Comparison of ENCODE assay signal across 17 mouse cellular contexts in genomic region chr11:71658346-71658745, GRCm38 (mm10).
A peak's percentile ranks its signal among the peaks of the same experiment; 100 is the strongest.
DNase-seq lines count a peak whose midpoint lies in the region.
"Had no signal": no experiment of that assay in that cellular context is flagged by ENCODE, and none has a peak within 500 bp of the region (broad histone marks: within the 10 kb centered on the region; RNA-seq: fewer than 3 reads in every experiment).

No protein-coding gene starts in this region.

- DNase-seq in layer of hippocampus, adult 11-12 months (ENCODE audit: low spot score): peak; percentile 32
- no peak for DNase-seq in layer of hippocampus, postnatal 14 days (ENCODE audit: low spot score in 2 of 2)
- DNase-seq in layer of hippocampus, adult 9-11 months: peak; percentile 42
- DNase-seq in layer of hippocampus, postnatal 36 days: no peak
- peak; percentile 42 for DNase-seq in Muller cell, postnatal 12 days (ENCODE audit: inconsistent ontology term)
- DNase-seq in brain, adult 2 months (ENCODE audit: low read depth, low spot score): peak; percentile 82
- no peak for DNase-seq in left cerebral cortex, adult 8-10 months (ENCODE audit: low spot score in 2 of 2)
- DNase-seq in embryo, embryonic 11 days: no peak
- DNase-seq: adrenal gland, adult 8-10 months; adrenal gland, postnatal 14 days; adrenal gland, postnatal 36 days; cerebellum, adult 11 months; cerebellum, adult 18-20 months; cerebellum, adult 8-10 months; cerebellum, adult 9-11 months; cerebellum, postnatal 14 days; cerebellum, postnatal 36 days had no signal

Comparison
In these comparisons a context has a peak if more than half of its experiments do, and no peak if none do; other contexts are left out.
1. DNase-seq: peak in layer of hippocampus, adult 11-12 months (single experiment), layer of hippocampus, adult 9-11 months (single experiment), Muller cell, postnatal 12 days (single experiment) and brain, adult 2 months (single experiment); none in layer of hippocampus, postnatal 14 days (0 of 2), layer of hippocampus, postnatal 36 days (0 of 2), left cerebral cortex, adult 8-10 months (0 of 2) and embryo, embryonic 11 days (single experiment).